Mouse (Mus musculus): ENCODE data around the gene Irf4. TPM values are rescaled to one million over a fixed set of nuclear protein-coding genes. Genes with fewer than 3 reads are reported as not detected.

Irf4 gene
- polyA plus RNA-seq, 1 experiment from 2014 or later: 0.21 TPM

DNA sequence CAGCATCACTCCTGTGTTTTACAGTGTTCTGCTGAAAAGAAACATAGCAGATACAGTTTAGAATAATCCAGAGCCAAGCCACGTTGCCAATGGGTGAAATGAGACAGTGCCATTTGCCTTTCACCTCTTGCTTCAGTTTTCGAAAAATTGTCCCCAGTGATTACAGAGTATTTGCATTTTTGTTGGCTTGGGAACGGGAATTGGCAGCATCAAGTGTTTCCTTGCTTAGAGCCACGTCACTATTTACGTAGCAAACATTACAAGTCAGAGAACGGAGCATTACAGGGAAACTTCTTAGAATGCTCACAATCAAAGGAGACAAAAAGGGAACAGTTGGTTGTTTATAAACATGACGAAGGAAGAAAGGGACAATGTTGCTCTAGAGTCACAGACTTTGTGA lies 3.9 kb upstream of the Irf4 start:
- no peak overlapping the region for H3K4me3 ChIP-seq
- no peaks in the 10 kb centered on the region for H3K9me3 ChIP-seq
- no peaks in the 10 kb centered on the region for H3K36me3 ChIP-seq
- no peak overlapping the region for H3K9ac ChIP-seq
- ATAC-seq (ENCODE audit: low FRiP score): no peak
- peaks cover 42% of the 10 kb centered on the region for H3K27me3 ChIP-seq
- peaks cover 16% of the 10 kb centered on the region for H3K4me1 ChIP-seq (replicated peaks)
- no peak overlapping the region for H3K27ac ChIP-seq
- no peak overlapping the region for H3K4me2 ChIP-seq
- 79% methylated on average over 7 of the region's 7 CpGs for WGBS

DNA sequence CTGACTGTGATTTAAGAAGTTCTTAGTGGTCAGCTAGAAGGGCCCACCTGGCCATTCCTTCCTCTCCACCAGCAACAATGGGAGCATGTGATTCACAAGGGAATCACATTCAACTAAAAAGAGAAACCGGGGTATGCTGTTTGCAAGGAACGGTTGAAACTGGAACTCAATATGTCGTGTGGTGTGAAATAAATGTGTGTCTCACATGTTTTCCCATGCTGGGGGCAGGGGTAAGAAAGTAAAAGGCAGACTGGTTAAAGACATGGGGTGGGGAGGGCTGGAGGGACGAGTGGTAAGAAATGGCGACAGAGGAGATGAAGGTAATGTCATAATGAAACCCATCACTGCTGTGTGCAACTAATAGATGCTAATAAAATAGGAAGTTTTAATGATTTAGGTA lies 2.0 kb upstream of the Irf4 start:
- Histone ChIP-seq H3K27me3 (peaks cover 61% of the 10 kb centered on the region), H3K36me3 (no peaks in the 10 kb centered on the region)
- WGBS: 78% methylated on average over 5 of the region's 5 CpGs

DNA sequence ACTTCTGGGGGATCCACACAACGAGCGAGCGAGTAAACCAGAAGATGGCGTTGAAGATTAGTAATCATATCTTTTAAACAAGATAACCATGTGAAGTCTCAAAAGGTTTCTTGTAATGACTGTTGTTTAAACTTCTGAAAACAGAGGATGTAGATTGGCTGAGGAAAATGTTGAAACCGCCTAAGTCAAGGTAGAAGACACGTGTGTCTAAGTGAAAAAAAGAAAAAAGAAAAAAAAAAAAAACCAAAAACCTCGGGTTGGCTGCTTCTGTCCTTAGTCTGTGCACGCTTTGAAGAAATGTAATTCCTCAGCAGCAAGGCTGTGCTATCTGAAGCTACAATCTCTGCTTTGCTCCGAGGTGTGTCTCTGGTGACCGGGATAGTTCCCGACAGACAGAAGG lies 1.5 kb upstream of the Irf4 start:
- Histone ChIP-seq H3K36me3 (no peaks in the 10 kb centered on the region), H3K9me3 (no peaks in the 10 kb centered on the region), H3K4me1 (replicated peaks) (peaks cover 24% of the 10 kb centered on the region), H3K4me3 (no peak overlapping the region), H3K4me2 (no peak overlapping the region), H3K9ac (no peak overlapping the region), H3K27me3 (peaks cover 65% of the 10 kb centered on the region), H3K27ac (no peak overlapping the region)
- WGBS: 77% methylated on average over 11 of the region's 11 CpGs
- no peak for ATAC-seq (ENCODE audit: low FRiP score)

More for the DNA sequence above, 2.0 kb upstream of the Irf4 start:
- Histone ChIP-seq H3K9me3 (no peaks in the 10 kb centered on the region), H3K4me2 (no peak overlapping the region), H3K27ac (no peak overlapping the region), H3K9ac (no peak overlapping the region), H3K4me3 (no peak overlapping the region), H3K4me1 (replicated peaks) (peaks cover 24% of the 10 kb centered on the region)
- no peak for ATAC-seq (ENCODE audit: low FRiP score)

DNA sequence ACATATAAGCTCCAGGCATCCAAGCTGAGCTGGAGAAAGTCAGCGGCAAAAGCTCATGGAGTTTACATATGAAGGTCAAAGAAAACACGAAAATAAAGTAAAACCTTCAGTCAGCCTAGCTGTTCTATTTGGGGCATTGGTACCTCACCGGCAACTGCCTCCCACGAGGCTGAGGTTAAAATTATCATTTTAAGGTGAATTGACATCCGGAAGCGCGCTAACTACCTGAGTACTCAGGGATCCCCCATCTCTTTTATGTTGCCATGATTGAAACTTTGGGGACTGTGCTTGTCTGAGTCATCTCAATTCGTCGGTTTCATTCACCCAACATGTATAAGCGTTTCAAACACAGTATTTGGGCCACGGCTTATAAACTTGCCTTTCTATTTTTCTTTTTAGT lies 705 bp upstream of the Irf4 start:
- Histone ChIP-seq H3K27ac (no peak overlapping the region), H3K4me3 (0 out of 2 replicates have a peak overlapping the region, but pooled peaks have one; percentile 38), H3K4me1 (replicated peaks) (peaks cover 24% of the 10 kb centered on the region), H3K4me2 (peak overlapping the region; percentile 66; the same call in 1 of the 2 replicates), H3K9ac (no peak overlapping the region), H3K27me3 (peaks cover 73% of the 10 kb centered on the region), H3K36me3 (no peaks in the 10 kb centered on the region), H3K9me3 (no peaks in the 10 kb centered on the region)
- 59% methylated on average over 11 of the region's 11 CpGs for WGBS
- no peak for ATAC-seq (ENCODE audit: low FRiP score)

DNA sequence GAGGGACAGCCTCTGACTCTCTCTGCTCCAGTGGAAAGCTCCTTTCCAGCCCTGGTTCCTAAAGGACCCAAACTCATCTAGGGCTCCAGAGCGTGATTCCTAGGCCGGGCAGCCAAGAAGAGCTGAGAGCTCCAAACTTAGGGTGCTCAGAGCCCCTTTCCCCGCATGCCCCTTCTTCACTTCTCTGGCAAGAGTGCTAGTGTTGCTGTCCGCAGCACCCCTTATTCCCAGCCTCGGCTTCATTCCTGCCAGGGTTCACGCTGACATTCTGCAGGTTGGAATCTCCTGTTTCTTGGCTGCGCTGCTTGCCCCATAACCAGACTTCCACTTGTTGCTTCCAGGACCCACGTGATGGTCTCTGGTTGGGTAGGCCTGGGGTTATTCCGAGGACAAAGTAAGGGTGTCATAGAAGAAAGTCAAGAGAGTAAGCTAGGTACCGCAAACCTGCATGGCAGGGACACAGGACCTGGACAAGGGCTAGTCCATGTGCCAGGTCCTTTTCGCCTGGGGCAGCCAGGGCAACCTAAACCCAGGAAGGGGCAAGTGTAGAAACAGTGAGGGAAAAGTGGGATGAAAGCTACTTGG lies 623 bp downstream of the Irf4 start:
- 4% methylated on average over 11 of the region's 11 CpGs for WGBS
- Histone ChIP-seq H3K27me3 (peaks cover 74% of the 10 kb centered on the region), H3K4me3 (peak overlapping the region; percentile 38)

DNA sequence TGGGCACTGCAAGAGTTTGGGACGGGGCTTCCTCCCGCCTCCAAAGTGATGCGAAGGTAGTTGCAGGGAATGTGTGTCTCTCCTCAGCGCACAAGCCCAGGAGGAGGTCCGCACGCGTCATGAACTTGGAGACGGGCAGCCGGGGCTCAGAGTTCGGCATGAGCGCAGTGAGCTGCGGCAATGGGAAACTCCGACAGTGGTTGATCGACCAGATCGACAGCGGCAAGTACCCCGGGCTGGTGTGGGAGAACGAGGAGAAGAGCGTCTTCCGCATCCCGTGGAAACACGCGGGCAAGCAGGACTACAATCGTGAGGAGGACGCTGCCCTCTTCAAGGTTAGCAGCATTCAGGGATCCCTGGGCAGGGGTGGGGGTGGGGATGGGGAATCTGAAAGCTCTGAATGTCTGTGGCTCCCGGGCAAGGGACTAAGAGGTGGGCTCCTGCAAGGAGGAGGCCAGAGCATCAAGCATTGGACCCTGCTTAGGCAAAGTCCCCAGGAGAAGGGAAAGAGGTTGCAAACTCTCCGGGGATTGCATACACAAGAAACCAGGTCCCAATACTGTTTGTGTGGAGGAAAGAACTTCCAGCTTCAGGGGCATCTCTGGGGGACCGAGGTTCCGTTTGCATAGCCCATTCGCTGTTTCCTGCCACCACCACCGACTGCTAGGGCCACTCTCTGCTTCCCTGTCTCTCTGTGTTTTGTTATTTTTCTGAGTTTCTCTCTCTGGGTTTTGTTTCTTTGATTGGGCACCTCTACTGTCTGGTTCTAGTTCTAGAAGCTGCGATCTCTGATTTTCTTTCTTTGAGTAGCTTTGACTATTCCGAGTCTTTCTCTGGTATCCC lies 1.7 kb downstream of the Irf4 start:
- peaks cover 74% of the 10 kb centered on the region for H3K27me3 ChIP-seq
- ATAC-seq (ENCODE audit: low FRiP score): peak; percentile 31; the same call in 1 of the 2 replicates
- peaks cover 24% of the 10 kb centered on the region for H3K4me1 ChIP-seq (replicated peaks)
- H3K4me2 ChIP-seq: peak overlapping the region; percentile 66
- 0 out of 2 replicates have a peak overlapping the region, but pooled peaks have one; percentile 2 for H3K9ac ChIP-seq
- no peaks in the 10 kb centered on the region for H3K9me3 ChIP-seq
- 1% methylated on average over 33 of the region's 33 CpGs for WGBS
- H3K4me3 ChIP-seq: peak overlapping the region; percentile 38
- no peak overlapping the region for H3K27ac ChIP-seq
- no peaks in the 10 kb centered on the region for H3K36me3 ChIP-seq

More for the DNA sequence above, 623 bp downstream of the Irf4 start:
- peak overlapping the region; percentile 66 for H3K4me2 ChIP-seq
- H3K9me3 ChIP-seq: no peaks in the 10 kb centered on the region
- no peak overlapping the region for H3K9ac ChIP-seq
- no peaks in the 10 kb centered on the region for H3K36me3 ChIP-seq
- no peak overlapping the region for H3K27ac ChIP-seq
- peaks cover 24% of the 10 kb centered on the region for H3K4me1 ChIP-seq (replicated peaks)
- ATAC-seq (ENCODE audit: low FRiP score): no peak

DNA sequence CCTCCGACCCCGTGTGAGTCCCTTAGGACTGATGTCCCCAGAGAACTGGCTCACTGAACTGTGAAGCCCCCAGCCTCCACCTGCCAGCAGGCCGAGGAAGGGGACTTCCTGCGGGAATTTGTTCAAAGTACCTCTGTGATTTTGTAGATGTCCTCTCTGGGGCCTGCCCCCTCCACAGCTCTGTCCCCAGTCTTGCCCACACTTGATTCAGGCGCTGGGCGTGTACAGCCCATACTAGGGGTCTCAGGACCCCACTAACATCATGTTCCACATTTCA lies 2.2 kb downstream of the Irf4 start:
- Histone ChIP-seq H3K9me3 (no peaks in the 10 kb centered on the region), H3K27ac (no peak overlapping the region), H3K4me2 (no peak overlapping the region), H3K9ac (no peak overlapping the region), H3K4me3 (no peak overlapping the region), H3K36me3 (no peaks in the 10 kb centered on the region), H3K4me1 (replicated peaks) (peaks cover 24% of the 10 kb centered on the region), H3K27me3 (peaks cover 69% of the 10 kb centered on the region)
- WGBS: 27% methylated on average over 6 of the region's 6 CpGs
- no peak for ATAC-seq (ENCODE audit: low FRiP score)

DNA sequence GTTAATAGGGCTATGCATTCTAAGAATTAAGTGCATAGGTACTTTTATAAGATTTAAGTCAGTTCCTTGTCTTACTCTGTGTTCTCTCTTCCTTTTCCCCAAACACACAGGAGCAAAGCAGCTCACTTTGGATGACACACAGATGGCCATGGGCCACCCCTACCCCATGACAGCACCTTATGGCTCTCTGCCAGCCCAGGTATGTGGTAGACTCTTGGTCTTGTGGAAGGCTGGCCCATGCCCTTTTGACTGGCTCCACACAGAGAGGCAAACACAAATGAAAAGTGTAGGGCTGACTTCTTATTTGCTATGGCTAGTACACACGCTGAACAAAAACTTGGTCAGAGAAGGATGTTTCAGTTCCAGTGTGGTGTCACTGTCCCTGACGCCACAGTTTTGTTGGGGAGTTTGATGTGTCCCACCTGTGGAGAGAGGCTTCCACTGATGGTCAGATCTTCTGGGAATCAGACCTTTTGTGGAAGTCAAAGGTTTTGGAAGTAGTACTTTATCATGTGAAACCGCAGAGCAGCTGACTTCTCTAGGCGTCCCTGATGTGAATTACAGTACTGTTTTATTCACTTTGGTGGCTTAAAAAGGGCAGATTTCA lies 3.7 kb downstream of the Irf4 start:
- no peak overlapping the region for H3K4me3 ChIP-seq
- 86% methylated on average over 4 of the region's 4 CpGs for WGBS
- peaks cover 57% of the 10 kb centered on the region for H3K27me3 ChIP-seq
- no peak overlapping the region for H3K4me2 ChIP-seq
- no peak overlapping the region for H3K9ac ChIP-seq
- no peaks in the 10 kb centered on the region for H3K9me3 ChIP-seq
- H3K36me3 ChIP-seq: no peaks in the 10 kb centered on the region
- H3K4me1 ChIP-seq (replicated peaks): peaks cover 24% of the 10 kb centered on the region
- no peak overlapping the region for H3K27ac ChIP-seq
- no peak for ATAC-seq (ENCODE audit: low FRiP score)

DNA sequence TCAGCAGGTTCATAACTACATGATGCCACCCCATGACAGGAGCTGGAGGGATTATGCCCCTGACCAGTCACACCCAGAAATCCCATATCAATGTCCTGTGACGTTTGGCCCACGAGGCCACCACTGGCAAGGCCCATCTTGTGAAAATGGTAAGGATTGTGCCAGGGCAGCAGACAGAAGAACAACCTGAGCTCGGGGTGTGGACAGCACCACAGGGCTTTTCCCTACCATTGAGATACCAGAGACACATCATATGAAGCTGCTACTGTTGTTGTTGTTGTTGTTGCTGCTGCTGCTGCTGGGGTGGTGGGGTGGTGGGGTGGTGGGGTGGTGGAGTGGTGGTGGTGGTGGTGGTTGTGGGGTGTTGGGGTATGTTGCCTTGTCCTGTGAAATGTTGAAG lies 4.4 kb downstream of the Irf4 start:
- Histone ChIP-seq H3K9me3 (no peaks in the 10 kb centered on the region), H3K36me3 (no peaks in the 10 kb centered on the region), H3K27me3 (peaks cover 49% of the 10 kb centered on the region), H3K4me1 (replicated peaks) (peaks cover 24% of the 10 kb centered on the region), H3K4me2 (no peak overlapping the region), H3K27ac (no peak overlapping the region), H3K4me3 (no peak overlapping the region), H3K9ac (no peak overlapping the region)
- no peak for ATAC-seq (ENCODE audit: low FRiP score)
- 78% methylated on average over 3 of the region's 3 CpGs for WGBS

DNA sequence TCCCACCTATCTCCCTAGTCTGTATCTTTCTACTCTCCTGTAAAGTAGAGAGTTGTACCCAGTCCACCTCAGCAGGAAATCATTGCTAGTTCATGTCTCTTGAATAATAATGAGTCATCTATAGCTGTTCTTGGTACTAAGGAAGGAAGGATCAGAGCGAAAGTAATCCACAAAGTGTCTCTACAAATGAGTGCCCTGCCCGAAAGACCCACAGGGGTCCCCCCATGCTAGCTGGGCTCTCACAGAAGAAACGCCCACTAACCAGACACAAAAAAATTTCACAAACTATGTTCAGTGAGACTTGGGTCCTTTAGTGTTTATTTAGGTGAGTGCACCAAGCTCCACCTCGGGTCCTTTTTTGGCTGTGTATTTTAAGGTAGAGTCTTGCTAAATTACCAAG lies 5.0 kb downstream of the Irf4 start:
- no peaks in the 10 kb centered on the region for H3K9me3 ChIP-seq
- no peak overlapping the region for H3K4me2 ChIP-seq
- H3K9ac ChIP-seq: no peak overlapping the region
- no peaks in the 10 kb centered on the region for H3K36me3 ChIP-seq
- peaks cover 43% of the 10 kb centered on the region for H3K27me3 ChIP-seq
- WGBS: 86% methylated on average over 4 of the region's 4 CpGs
- no peak for ATAC-seq (ENCODE audit: low FRiP score)
- no peak overlapping the region for H3K4me3 ChIP-seq
- H3K4me1 ChIP-seq (replicated peaks): peaks cover 19% of the 10 kb centered on the region
- no peak overlapping the region for H3K27ac ChIP-seq

DNA sequence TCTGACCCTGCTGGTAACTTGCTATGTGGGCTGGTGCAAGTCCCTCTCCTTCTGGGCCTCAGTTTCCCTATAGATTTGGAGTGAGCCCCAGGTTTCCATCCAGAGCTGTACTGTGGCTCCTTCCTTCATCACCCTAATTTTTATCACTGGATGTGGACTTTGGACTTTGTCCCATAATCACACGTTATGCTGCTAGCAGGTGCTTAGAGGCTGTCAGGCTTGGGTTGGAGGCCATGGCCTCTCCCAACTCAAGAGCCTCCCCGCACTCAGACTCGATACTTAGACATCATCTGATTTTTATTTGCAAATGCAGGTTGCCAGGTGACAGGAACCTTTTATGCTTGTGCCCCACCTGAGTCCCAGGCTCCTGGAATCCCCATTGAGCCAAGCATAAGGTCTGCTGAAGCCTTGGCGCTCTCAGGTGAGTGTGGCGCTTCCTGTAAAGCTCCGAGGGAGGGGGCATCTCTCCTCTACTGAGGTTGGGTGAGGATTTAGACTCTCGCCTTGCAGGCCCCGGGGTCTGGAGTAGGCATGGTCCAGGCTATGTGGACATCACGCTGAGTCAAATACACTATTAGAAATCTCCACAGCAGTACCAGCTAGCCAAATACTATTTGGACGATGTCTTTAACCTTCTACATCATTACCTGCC lies 5.9 kb downstream of the Irf4 start:
- ATAC-seq (ENCODE audit: low FRiP score): no peak
- peaks cover 34% of the 10 kb centered on the region for H3K27me3 ChIP-seq

DNA sequence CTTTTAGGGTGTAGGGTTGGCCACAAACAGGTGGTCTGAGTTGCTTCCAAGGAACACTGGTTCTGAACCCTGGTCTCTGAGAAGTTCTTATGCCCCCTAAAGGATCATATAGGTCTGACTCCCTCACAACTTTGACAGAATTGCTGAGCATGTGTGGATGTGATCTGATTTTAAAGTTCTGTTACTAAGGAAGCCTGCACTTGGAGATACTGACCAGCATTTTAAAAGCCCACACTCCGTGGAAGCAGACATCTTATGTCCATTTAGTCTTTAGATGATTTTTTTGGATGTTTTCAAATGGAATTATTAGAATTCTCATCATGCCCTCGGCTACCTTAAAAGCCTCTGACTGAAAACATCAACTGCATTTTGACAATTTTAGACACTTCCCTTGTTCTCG lies 6.6 kb downstream of the Irf4 start:
- H3K27ac ChIP-seq: no peak overlapping the region
- H3K4me3 ChIP-seq: no peak overlapping the region
- H3K4me2 ChIP-seq: no peak overlapping the region
- H3K27me3 ChIP-seq: peaks cover 28% of the 10 kb centered on the region
- no peak overlapping the region for H3K9ac ChIP-seq
- no peaks in the 10 kb centered on the region for H3K9me3 ChIP-seq
- no peaks in the 10 kb centered on the region for H3K36me3 ChIP-seq
- WGBS: 75% methylated on average over 3 of the region's 3 CpGs
- no peak for ATAC-seq (ENCODE audit: low FRiP score)
- peaks cover 4% of the 10 kb centered on the region for H3K4me1 ChIP-seq (replicated peaks)

More for the DNA sequence above, 5.9 kb downstream of the Irf4 start:
- H3K9ac ChIP-seq: no peak overlapping the region
- no peak overlapping the region for H3K4me2 ChIP-seq
- no peak overlapping the region for H3K4me3 ChIP-seq
- 88% methylated on average over 10 of the region's 10 CpGs for WGBS
- H3K27ac ChIP-seq: no peak overlapping the region
- H3K36me3 ChIP-seq: no peaks in the 10 kb centered on the region
- peaks cover 10% of the 10 kb centered on the region for H3K4me1 ChIP-seq (replicated peaks)
- H3K9me3 ChIP-seq: no peaks in the 10 kb centered on the region
